Mouse (Mus musculus) hindbrain, embryonic 10.5 days (tissue): Measurements from ENCODE around the gene Gramd1b. TPM values are rescaled to one million over a fixed set of nuclear protein-coding genes. Genes with fewer than 3 reads are reported as not detected.

ENCODE experiments used
- DNase-seq: peaks from one replicate; pipeline ENCODE4 v3.0.0-alpha.2; 2017; ENCODE audit warnings: low spot score
- H3K27ac ChIP-seq: fragments of 300-500 bp; sonication (generic); 2 replicates; pipeline ENCODE4 v1.5.1; 2016; ENCODE audit warnings: mild to moderate bottlenecking, moderate library complexity
- H3K27me3 ChIP-seq: fragments of 300-500 bp; sonication (generic); 2 replicates; pipeline ENCODE4 v1.6.1; 2016; ENCODE audit warnings: mild to moderate bottlenecking; ENCODE audit not compliant: poor library complexity, insufficient read depth, severe bottlenecking
- H3K36me3 ChIP-seq: fragments of 300-500 bp; sonication (generic); 2 replicates; pipeline ENCODE4 v1.6.1; 2016; ENCODE audit warnings: mild to moderate bottlenecking, moderate library complexity
- H3K4me1 ChIP-seq: fragments of 300-500 bp; sonication (generic); replicated peaks from 2 replicates; pipeline ENCODE4 v1.6.1; 2016; ENCODE audit warnings: mild to moderate bottlenecking
- H3K4me3 ChIP-seq: fragments of 300-500 bp; sonication (generic); 2 replicates; pipeline ENCODE4 v1.5.1; 2016; ENCODE audit warnings: mild to moderate bottlenecking, moderate library complexity
- H3K9me3 ChIP-seq: fragments of 300-500 bp; sonication (generic); 2 replicates; pipeline ENCODE4 v1.6.1; 2016; ENCODE audit warnings: mild to moderate bottlenecking, moderate library complexity
- WGBS: fragments of 180-500 bp; shearing (Covaris S2); methylation state at CpG from one replicate; pipeline ENCODE4 v1.1.7; 2016; 5-methylcytosine and 5-hydroxymethylcytosine counted together
- polyA plus RNA-seq: library from polyadenylated mRNA; unstranded; fragments of >200 nt; fragmentation: Nextera tagmentation; extraction: Ambion mirVana; gene quantifications from 2 replicates; pipeline ENCODE4 v1.2.1, GENCODE M21; 2016

Gene Gramd1b
- polyA plus RNA-seq, 1 experiment from 2014 or later = 4.6 TPM

DNA sequence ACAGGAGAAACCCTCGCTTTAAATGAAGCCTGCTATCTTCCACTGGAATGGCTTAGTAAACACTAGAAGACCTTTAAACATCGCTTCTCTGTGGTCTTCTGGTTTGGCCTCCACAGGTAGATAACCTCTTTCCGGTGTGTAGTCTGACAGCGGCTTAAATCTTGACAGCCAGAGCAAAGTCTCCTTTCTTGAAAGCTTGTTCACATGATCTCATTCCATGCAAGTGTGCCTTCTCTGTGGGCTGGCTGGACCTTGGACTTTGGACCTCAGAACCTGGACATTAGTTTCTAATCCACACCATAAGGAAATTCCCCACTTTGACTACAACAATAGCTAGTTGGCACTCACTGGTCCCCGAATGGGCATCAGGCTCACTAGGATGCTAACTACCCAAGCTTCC, 65.6 kb downstream of the Gramd1b start:
- Histone ChIP-seq H3K4me3 (no peak overlapping the region), H3K27me3 (no peaks in the 10 kb centered on the region), H3K4me1 (0 out of 2 replicates have a peak, but pooled peaks cover 4% of the 10 kb centered on the region), H3K9me3 (no peaks in the 10 kb centered on the region), H3K27ac (no peak overlapping the region), H3K36me3 (no peaks in the 10 kb centered on the region)
- 89% methylated on average over 5 of the region's 5 CpGs for WGBS
- no peak for DNase-seq

DNA sequence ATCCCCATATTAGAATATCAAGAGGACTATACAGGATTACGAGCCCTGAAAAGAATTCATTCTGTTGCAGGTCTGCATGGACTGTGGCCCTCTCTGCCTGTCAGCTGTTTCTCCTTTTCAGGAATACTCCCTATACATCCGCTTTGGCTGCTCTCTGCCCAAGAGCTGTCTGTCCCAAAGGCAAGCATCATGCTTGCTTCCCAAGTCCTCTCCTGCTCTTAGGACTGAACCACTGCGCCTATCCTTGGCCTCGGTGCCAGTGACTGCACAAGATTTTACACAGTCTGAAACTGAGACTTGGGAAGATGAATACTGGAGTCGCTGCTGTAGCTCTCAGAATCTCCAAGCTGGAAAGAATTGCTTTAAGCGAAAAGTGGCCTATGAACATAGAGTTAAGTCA, 68.8 kb downstream of the Gramd1b start:
- H3K27ac ChIP-seq = no peak overlapping the region
- H3K4me1 ChIP-seq = 0 out of 2 replicates have a peak, but pooled peaks cover 14% of the 10 kb centered on the region
- no peaks in the 10 kb centered on the region for H3K36me3 ChIP-seq
- H3K9me3 ChIP-seq = no peaks in the 10 kb centered on the region
- WGBS = 75% methylated on average over 6 of the region's 6 CpGs
- no peak overlapping the region for H3K4me3 ChIP-seq
- H3K27me3 ChIP-seq = peaks cover 13% of the 10 kb centered on the region; the same call in 1 of the 2 replicates
- DNase-seq = no peak

DNA sequence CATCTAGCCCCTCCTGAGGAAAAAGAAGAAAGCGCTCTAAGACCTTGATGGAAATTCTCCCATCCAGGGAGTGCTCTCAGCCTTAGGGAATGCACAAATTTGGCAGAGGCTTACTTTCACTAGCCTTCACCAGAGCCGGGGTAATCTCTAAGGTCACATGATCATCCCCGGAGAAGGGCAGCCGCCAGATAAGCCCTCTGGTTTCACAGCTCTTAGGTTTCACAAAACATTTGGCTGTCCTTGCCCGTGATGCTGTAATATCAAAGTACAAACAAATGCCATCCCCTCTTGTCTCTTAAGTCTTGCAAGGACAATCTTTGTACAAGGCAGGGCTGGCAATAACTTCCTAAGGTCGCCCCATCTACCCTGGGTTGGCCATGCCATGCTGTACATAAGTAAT, 70.4 kb downstream of the Gramd1b start:
- H3K9me3 ChIP-seq = no peaks in the 10 kb centered on the region
- no peak overlapping the region for H3K4me3 ChIP-seq
- no peak overlapping the region for H3K27ac ChIP-seq
- H3K27me3 ChIP-seq = peaks cover 23% of the 10 kb centered on the region
- DNase-seq = no peak
- WGBS = 61% methylated on average over 6 of the region's 6 CpGs
- peaks cover 27% of the 10 kb centered on the region for H3K4me1 ChIP-seq
- H3K36me3 ChIP-seq = no peaks in the 10 kb centered on the region

DNA sequence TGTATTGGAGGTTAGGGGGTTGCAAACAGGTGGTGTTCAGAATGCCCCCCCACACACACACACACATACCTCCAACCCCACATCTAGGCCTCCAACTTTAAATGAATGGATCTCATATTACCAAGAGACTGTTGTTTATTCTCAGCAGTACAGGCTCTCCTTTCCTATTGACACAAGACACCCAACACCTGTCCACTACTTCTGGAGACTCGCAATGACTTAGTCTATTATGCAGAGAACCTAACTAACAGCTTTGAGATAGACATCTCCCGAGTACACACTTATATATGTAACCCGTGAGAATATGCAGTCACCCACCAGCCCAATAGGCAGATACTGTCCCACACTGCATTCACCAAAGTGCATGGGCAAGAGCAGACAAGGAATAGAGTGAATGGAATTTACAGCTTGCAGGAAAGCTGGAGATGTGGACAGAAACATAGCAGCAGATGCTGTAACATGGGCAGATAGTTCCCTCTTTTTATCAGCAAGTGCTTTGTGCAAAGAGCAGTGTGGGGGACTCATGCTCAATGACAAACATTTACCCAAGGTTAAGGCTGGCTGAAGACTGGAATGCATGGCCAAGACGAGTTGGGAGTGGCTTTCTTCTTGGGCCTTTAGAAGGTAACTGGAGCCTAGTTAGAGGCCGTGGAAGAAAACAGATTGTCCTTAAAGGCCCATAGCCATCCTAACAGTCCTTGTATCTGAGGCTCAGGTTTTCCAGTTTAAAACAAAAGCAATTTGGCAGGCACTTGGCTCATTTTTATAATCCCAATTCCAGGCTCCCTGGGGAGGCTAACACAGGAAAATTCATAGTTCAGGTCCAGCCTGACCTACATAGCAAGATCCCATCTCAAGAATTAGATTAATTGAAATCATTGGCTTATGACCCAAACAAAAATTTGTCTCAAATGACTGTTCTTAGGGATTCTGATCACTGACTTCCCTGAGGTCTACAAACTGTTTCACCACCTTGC, 71.6 kb downstream of the Gramd1b start:
- 69% methylated on average over 5 of the region's 5 CpGs for WGBS
- Histone ChIP-seq H3K4me3 (no peak overlapping the region), H3K27me3 (peaks cover 31% of the 10 kb centered on the region), H3K9me3 (no peaks in the 10 kb centered on the region), H3K36me3 (no peaks in the 10 kb centered on the region), H3K4me1 (peaks cover 37% of the 10 kb centered on the region), H3K27ac (no peak overlapping the region)
- DNase-seq = no peak

DNA sequence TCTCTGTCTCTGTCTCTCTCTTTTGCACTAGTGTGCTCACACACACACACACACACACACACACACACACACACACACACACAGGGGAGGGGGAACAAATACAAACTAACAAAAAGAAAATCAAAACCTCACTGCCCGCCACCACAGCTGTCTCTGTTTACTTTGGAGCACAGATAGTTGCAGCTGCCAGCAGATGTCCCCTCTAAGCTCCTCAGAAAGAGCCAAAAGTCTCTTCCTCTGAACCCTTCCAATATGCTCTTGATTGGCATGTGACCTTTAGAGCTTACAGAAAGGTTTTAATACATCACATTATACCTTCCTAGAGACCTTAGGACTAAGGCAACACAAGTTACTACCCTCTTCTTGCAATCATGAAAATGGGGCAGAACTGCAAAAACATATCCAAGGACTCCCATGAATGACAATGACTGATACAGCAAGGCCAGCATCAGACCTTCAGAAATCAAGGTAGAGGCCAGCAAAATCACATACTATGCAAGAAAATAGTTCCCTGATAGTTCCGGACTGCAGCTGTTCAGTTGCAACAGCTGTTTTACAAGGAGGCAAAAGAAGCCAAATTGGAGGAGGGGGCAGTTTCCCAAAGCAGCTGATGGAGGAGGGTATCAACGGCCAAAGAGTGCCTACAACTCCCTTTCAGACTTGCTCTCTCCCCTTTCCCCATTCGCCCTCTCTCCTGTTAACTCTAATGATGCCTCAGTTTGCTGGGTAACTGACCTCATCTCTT, 72.5 kb downstream of the Gramd1b start:
- no peak for DNase-seq
- 67% methylated on average over 4 of the region's 4 CpGs for WGBS
- Histone ChIP-seq H3K4me3 (no peak overlapping the region), H3K9me3 (no peaks in the 10 kb centered on the region), H3K27ac (no peak overlapping the region), H3K27me3 (peaks cover 40% of the 10 kb centered on the region), H3K4me1 (peaks cover 37% of the 10 kb centered on the region), H3K36me3 (no peaks in the 10 kb centered on the region)

DNA sequence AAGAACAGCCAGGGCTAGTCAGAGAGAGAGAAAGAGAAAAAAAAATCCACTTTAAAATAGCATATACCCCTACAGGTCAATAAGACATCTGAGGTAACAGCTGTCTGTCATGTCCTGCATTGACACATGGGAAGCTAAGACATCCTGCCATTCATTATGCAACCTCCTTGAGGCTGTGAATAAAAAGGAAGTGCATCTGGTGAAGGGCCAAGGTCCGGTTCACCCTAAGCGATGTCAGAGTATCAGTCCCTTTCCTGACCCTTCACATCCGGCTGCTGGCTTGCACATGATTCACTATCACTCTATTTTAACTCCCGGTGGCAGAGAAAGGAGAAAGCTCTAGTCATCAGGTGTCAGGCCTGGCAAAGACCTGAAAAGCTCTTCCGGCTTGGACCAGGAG, 73.7 kb downstream of the Gramd1b start:
- no peak overlapping the region for H3K4me3 ChIP-seq
- no peak overlapping the region for H3K27ac ChIP-seq
- no peak for DNase-seq
- WGBS = 70% methylated on average over 5 of the region's 5 CpGs
- no peaks in the 10 kb centered on the region for H3K36me3 ChIP-seq
- peaks cover 37% of the 10 kb centered on the region for H3K4me1 ChIP-seq
- peaks cover 45% of the 10 kb centered on the region for H3K27me3 ChIP-seq
- no peaks in the 10 kb centered on the region for H3K9me3 ChIP-seq

DNA sequence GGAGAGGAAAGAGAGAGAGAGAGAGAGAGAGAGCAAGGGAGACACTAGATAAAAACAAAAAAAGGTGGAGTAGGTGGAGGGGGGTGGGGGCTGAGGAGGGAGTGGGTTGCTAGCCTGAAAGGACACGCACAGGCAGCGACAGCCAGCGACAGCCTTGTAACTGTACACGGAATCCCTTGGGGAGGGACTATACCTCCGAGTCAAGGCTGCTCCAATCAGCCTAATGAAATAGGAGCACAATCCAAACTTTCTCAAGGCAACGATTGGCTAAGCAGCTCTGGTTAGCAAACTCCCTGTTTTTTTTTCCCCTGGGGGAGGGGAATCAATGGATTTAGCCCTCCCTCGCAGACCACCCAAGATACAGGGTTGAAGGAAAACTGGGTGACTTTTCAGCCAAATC, 75.0 kb downstream of the Gramd1b start:
- no peak for DNase-seq
- H3K9me3 ChIP-seq = no peaks in the 10 kb centered on the region
- H3K36me3 ChIP-seq = no peaks in the 10 kb centered on the region
- peak overlapping the region; percentile 64 for H3K4me3 ChIP-seq
- peak overlapping the region; percentile 80 for H3K27ac ChIP-seq
- under 1% methylated on average over 7 of the region's 7 CpGs for WGBS
- H3K4me1 ChIP-seq = peaks cover 37% of the 10 kb centered on the region
- H3K27me3 ChIP-seq = peaks cover 45% of the 10 kb centered on the region

DNA sequence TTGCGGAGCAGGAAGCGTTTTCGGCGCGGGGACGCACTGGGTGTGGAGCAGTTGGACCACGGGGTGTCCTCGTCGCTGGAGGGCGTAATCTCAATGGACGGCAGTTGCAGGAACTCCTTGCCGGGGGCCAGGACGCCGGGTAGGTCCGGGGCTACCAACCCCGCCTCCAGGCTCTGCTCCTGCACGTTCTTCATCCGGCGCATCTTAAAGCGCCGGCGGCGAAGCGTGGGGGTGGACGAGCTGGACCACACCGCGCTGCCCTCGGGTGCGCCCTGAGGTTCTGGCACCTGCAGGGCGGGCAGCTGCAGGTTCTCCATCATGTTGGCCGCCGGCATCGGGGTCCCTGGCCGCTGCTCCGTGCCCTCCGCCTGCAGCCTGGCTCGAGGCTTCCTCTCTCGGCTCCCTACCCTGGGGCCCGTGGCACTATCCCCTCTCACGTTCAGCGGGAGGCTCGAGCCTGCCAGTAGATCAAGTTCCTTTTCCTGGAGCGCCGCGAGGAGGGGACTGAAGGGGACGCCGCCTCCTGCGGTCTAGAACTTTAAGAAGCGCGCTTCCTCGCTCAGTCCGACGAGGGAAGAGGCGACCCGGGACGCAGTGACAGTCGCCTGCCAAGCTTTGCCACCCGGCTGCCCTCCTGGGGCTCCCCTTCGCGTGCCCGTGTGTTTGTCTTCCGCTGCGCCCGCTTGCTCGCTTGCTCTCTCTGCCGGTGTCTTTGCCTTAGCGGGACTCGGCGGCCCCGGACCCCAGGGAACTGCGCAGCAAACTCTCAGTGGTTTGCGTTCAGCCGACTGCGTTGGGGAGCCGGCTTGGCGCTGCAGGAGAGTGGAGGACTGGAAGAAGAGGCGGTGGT, 75.6 kb downstream of the Gramd1b start:
- peak overlapping the region; percentile 64 for H3K4me3 ChIP-seq
- peaks cover 45% of the 10 kb centered on the region for H3K27me3 ChIP-seq
- H3K27ac ChIP-seq = peak overlapping the region; percentile 80
- H3K9me3 ChIP-seq = no peaks in the 10 kb centered on the region
- WGBS = under 1% methylated on average over 77 of the region's 77 CpGs
- H3K36me3 ChIP-seq = no peaks in the 10 kb centered on the region
- H3K4me1 ChIP-seq = peaks cover 33% of the 10 kb centered on the region
- DNase-seq = peak; percentile 63

DNA sequence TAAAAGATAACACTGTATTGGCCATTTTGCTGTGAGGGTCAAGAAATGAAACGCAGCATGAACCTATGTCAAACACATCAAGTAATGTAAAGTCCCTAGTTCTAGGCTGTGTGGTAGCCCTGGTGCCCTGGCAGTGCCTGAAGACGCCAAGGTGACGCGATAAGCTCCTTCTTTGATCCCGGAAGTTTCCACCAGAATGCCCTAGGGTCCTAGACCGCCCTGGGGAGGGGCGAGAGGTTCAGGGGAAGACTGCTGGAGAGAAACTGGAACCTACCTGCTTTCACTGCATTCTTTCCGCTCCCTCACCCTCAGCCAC, 76.2 kb downstream of the Gramd1b start:
- WGBS = 3% methylated on average over 8 of the region's 8 CpGs
- Histone ChIP-seq H3K4me1 (peaks cover 33% of the 10 kb centered on the region), H3K4me3 (peak overlapping the region; percentile 64), H3K27ac (peak overlapping the region; percentile 80), H3K9me3 (no peaks in the 10 kb centered on the region), H3K27me3 (peaks cover 45% of the 10 kb centered on the region), H3K36me3 (no peaks in the 10 kb centered on the region)
- no peak for DNase-seq

DNA sequence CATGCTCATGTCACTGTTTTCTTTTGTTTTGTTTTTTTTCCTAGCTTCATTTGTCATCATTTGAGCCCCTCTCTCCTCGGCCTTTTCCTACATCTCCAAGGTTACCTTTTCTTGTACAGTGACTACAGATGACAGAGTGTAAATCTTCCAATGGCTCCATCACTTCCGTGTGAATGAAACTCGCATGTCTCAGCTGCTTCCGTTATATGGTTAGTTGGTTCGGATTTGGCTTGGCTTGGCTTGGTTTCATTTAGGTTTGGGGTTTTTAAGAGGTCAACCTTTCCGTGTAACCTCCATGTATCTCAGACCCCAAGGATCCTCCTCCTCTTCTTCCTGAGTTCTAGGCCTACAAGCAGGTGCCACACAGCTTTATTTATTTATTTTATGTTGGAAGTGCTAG, 77.3 kb downstream of the Gramd1b start:
- H3K27me3 ChIP-seq = peaks cover 42% of the 10 kb centered on the region
- H3K36me3 ChIP-seq = no peaks in the 10 kb centered on the region
- DNase-seq = no peak
- H3K4me1 ChIP-seq = peaks cover 28% of the 10 kb centered on the region
- H3K27ac ChIP-seq = no peak overlapping the region
- no peaks in the 10 kb centered on the region for H3K9me3 ChIP-seq
- 87% methylated on average over 6 of the region's 6 CpGs for WGBS
- no peak overlapping the region for H3K4me3 ChIP-seq

DNA sequence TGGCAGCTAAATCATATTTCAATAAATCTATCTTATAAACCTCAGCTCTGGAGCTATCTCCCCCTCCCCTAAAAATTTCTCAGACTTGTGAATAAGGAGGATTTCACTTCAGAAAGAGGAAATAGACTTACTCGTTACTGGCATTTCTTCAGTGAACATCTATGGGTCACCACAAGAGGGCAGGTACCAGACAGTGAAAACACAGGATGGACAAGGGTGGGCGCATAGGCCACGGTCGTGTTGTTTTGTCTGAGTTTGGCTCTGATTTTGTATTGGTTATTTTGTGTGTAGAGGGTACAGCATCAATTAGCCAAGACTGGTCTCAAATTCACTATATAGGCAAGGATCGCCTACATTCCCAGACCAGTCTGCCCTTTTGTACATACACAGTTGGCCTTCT, 79.0 kb downstream of the Gramd1b start:
- no peaks in the 10 kb centered on the region for H3K36me3 ChIP-seq
- no peak overlapping the region for H3K27ac ChIP-seq
- no peaks in the 10 kb centered on the region for H3K9me3 ChIP-seq
- no peak for DNase-seq
- H3K4me1 ChIP-seq = peaks cover 23% of the 10 kb centered on the region
- H3K27me3 ChIP-seq = peaks cover 29% of the 10 kb centered on the region
- no peak overlapping the region for H3K4me3 ChIP-seq
- WGBS = 67% methylated on average over 5 of the region's 5 CpGs

DNA sequence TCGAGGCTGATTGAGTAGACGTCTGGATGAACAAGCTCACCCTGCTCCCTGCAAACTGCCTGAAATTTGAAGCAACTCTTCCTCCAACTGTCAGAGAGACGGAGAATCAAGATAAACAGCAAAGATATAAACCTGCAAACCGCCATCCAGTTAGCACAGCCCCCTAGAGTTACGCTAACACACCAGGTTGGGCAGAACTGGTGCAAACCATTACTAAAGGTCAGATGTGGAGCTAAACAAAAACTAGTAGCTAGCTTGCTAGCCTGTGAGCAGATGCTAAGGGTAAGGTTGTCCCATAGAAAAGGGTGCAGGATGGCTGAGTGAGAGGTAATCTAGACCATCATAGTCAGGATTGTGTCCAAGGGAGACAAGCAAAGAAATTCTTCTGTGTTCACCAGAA, 80.4 kb downstream of the Gramd1b start:
- 83% methylated on average over 5 of the region's 5 CpGs for whole genome bisulfite sequencing
- Histone ChIP-seq H3K9me3 (no peaks in the 10 kb centered on the region), H3K27me3 (peaks cover 22% of the 10 kb centered on the region), H3K27ac (no peak overlapping the region), H3K36me3 (no peaks in the 10 kb centered on the region), H3K4me1 (peaks cover 10% of the 10 kb centered on the region), H3K4me3 (no peak overlapping the region)
- DNase-seq = no peak
